Mouse (Mus musculus): ENCODE results near the gene Kcnk12.

The Kcnk12 gene

DNA sequence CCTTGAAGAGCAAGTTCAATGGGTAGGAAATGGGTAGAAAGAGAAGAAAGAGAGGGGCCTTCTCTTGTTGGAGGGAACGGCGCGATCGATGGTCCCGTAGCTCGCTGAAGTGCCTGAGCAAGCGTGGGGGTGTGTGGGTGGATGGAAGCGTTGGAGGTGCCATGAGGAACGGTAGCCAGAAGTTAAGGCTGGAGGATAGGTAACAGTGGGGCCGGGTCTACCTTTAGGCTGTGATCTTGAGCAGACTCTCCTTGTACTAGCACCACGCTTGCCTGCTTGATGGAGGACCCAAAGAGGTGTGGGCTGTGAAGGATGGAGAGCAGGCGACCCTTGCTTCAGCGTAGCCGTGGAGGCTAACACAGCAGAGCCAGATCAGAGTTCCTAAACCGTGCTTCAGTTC lies 12.1 kb downstream of the Kcnk12 start:
- no peak for DNase-seq (ENCODE audit: low read depth)

DNA sequence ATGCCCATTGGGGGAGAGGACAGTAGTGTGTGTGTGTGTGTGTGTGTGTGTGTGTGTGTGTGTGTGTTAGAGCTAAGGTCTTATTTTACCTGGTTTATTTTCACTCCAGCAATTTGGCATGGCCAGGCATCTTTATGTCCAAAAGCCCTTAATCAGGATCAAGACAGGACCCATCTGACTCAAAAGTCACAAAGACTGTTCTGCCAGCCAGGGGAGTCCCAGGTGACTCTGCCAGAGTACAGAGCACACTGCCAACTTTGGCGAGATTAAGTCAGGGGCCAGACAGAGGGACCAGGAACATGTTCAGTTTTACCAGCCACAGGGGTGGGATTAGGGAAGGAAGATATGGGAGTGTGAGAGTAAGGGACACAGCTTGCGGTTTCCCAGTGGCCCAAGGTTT lies 12.9 kb downstream of the Kcnk12 start:
- no peak for DNase-seq (ENCODE audit: low read depth)

DNA sequence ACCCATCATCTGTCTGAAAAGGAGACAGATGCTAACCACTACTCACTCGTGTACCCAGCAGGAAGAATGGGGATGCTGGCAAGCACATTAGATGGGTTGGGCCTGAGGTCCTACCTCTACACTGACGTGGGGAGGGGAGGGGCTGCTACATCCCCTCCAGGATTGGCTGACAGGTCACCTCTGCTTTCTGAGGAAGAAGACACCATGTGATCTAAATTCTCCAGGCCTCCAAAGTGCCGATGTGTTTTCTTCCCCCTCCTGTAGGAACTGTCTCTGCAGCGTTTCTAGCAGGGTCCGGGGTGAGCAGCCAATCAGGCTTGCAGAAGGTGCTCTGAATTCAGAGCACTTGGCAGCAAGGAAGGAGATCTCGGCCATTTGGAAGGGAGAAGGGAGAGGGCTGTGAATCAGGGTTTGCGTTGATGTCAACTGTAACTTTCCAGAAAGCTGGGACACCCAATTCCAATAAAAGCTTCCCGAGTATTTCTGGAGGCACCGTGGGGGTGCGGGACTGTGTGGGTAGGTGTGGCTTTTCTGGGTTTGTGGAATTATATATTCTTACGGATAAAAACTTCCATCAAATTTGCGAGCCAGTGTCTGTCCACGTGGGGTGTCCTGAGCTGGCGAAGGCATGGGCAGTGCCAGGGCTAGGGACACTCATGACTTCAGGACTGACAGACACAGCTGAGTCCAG lies 13.5 kb downstream of the Kcnk12 start:
- DNase-seq (ENCODE audit: low read depth), result no peak

DNA sequence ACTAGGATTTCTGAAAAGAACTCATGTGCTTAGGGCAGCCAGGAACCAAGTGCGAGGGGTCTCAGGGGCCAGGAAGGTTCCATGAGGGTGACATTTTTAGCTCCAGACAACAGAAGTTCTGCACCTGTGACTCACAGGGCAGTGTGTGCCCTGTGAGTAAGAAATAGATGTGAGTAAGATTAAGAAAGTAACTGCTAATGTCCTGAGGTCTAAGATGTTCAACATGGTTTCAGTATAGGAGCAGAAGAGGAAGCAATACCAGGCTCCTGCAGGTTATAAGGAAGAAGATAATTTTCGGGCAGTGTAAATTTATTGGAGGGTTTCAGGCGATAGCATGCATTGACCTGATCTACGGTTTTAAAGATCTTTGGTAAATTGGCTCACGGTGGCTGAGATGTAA lies 16.6 kb downstream of the Kcnk12 start:
- DNase-seq (ENCODE audit: low read depth), result no peak

DNA sequence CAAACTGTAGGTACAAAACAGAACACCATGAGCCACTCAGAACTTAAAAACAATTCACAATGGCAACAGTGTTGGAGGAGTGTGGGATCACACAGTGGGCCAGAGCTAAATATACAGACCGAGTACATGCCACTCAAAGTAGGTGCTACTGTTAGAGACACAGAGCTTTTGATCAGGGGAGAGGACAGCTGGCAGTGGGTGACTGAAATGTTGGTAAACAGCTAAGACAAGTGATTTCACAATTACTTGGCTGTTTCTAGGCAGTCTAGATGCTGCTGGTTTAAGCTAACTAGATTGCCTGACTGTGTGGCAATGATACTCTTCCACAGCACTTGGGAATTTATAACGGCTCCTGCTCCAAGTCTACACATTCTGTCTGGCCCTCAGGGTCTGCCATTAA lies 17.6 kb downstream of the Kcnk12 start:
- no peak for DNase-seq (ENCODE audit: low read depth)

DNA sequence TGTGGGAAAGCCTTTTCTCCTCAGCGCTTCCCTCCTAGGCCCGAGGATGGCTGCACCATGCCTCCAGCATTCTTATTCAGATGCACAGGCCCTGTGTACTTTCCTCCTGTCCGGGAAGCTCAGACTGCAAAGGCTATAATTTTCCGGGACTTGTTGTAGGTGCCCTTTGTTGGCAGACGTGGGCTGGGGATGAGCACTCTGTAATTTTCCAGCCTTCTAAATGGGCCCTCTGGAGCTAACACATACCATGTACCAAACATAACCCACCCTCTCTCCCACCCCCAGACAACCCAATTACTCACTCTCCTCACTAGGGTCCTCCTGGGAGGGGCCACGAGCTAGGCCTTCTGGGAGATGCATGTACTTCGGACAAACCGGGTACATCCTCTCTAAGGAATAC lies 22.8 kb downstream of the Kcnk12 start:
- no peak for DNase-seq (ENCODE audit: low read depth)

DNA sequence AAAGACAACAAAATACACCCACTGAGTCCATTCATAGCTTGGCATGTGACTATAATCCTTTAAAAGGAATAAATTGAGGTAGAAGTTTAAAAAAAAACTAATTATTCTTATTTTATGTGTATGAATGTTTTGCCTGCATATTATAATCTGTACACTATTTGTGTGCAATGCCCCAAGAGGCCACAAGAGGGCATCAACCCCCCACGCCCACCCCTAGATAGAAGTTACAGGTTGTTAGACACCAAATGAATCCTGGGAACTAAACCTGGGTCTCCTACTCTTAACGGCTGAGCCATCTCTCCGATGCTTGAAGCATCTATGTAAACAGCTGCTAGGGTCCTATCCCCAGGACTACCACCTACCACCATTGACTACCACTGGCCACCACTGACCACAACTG lies 24.6 kb downstream of the Kcnk12 start:
- DNase-seq (ENCODE audit: low read depth), result peak; percentile 16

DNA sequence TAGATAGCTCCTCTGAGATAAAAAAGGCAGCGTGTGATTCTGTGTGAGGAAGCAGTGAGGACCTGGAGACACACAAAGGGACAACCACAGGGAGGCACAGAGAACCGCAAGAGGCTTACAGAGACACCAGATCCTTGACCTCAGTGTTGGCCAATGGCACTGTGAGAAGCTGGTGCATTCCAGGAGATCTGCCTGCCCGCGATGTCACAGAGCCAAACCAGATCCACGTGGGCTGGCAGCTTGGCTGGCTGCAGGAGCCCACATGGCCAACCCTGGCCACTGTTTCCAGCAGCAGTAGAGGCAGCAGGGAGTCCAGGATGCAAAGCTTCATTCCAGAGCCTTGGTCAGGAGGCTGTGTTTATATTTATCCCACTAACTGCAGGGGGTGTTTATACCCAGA lies 27.0 kb downstream of the Kcnk12 start:
- no peak for DNase-seq (ENCODE audit: low read depth)

DNA sequence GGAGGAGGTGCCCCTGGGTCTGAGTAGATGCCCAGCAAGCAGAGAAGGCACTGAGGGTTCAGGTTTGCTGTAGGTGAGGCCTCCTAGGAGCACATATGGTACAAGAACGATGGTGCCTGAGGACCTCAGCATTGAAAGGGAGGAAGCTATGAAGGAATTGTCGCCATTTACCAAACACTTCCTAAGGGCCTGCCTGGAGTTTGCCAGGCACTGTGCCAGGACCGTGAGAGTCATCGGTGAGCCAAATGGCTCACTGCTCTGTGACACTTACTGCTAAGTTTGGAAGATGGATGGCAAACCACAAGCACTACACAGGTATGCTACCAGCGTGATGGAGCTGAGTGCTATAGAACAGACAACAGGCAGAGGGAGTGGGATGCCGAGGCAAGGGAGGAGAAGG lies 30.9 kb downstream of the Kcnk12 start:
- no peak for DNase-seq (ENCODE audit: low read depth)

DNA sequence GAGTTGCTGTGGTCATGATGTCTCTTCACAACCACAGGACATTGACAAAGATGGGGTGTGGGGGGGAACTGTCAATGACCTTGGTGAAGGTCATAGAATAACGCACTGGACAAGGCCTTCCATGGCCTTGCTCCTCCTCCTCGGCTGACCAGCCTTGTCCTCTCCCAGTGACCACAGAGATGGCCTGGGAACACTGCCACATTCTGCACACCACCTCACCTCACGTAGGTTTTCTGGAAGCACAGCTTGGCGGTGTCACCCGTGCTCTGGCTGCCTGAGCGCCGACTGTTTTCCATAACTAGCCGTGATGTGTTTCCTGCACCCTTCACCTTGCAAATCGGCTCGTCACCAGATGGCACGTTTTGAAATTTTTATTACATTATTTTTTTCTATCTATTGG lies 32.8 kb downstream of the Kcnk12 start:
- DNase-seq (ENCODE audit: low read depth), result no peak

DNA sequence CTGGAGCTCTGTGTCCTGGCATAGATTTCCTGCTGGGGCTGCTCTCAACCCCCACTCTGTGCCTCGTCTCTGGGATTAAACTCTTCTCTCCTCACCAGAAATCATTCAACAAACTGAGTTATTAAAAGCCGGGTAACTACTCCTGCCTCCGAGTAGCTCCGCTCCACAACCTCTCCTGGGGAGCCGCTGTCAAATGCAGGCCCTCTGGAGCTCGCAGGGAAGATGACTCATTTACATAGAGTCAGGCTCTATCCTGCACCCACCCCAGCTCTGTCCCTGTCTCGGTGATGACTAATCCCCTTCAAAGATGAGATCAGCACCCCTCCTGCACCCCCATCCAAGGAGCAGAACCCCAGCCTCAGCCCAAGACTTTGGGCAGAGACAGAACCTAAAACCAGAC lies 34.6 kb downstream of the Kcnk12 start:
- no peak for DNase-seq (ENCODE audit: low read depth)

DNA sequence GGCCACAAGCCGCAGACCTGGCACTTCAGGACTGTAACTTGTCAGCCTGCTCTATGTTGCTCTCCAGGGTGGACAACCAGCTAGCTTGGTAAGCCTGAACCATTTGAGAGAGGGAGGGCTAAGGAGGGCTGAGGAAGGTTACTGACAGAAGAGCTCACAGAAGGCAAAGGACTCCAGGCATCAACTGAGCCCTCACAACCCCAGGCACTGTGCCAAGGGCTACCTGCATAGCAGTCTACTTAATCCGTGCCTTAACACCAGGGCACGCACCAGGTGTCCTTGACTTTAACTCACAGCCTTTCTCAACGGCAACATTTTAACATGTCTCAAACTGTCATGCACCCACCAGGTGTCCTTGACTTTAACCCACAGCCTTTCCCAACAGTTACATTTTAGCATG lies 37.5 kb downstream of the Kcnk12 start:
- no peak for DNase-seq (ENCODE audit: low read depth)

DNA sequence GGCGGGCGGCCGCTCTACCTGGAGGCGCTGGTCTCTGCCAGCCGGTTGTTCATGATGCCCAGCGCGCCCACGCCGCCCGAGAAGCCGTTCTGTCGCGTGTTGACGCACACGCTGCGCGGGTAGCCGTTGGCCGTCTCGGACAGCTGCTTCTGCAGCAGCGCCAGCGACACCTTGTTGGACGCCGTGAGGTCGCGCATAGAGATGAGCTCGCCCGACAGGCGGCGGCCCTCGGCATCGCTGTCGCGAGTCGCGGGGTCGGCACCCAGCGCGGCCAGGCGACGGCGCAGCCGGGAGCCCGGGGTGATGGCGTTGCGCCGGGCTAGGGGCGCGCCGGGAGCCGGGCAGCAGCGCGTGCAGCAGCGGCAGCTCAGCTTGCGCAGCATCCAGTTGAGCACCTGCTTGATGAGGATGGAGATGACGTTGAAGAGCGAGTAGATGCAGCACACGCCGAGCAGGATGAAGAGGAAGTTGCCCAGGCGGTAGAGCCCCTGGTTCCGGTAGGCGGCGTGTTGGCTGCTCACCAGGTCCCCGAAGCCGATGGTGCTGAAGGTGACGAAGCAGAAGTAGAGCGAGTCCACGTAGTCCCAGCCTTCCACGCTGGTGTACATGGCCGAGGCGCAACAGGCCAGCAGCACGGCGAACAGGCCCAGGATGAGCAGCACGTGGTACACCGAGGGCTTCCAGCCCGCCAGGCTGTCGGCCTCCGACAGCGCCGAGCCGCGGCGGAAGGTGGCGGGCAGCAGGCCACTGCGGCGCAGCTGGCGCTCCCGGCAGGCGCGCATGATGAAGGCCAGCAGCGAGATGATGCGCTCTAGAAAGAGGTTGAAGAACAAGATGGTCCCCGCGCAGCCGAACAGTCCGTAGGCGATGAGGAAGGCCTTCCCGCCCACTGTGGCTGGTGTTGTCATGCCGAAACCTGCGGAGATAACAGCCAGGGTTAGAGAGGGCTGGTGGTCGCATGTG lies 51.6 kb downstream of the Kcnk12 start:
- peak; percentile 52 for DNase-seq (ENCODE audit: low read depth)

DNA sequence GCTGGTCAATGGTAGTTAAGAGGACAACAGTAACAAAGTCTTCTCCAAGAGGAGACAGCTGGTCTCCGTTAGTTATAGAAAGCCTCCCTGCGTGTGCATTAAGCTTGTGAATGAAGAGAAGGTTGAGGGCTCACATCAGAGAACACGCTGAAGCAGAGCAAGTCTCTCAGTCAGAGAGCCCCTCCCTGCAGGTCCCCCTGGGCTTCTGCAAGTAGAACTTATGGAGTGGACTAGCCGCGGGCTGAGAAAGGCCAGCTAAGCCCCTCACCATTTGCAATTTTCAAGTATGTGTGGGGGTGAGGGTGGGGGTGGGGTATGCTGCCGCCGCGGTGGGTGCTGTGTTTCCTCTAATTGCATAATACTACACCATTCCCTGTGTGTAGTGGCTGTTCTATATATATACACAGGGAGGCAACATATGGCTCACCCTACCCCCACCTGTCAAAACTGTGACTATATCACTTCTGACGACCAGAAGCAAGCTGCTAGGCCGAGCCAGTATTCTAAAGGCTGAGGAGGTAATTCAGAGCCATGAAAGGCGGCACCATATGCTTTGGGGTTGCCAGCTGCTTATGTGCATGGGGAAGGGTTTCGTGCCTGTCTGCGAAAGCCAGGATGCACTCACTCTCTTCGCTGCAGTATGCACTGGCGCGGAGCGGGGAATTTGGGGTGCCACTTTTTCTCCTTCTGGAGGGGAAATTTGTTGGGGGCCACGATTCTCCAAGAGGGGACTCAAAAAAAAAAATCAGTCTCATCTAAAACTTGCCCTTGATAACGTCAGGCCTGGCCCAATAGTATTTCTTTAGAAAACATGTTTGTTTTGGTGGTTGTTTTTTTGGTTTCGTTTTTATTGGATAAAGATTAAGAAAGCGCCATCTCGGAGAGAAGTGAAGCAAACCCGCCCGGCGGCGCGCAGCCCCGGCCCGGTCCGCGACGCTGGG lies 52.5 kb downstream of the Kcnk12 start:
- DNase-seq (ENCODE audit: low read depth), result no peak

DNA sequence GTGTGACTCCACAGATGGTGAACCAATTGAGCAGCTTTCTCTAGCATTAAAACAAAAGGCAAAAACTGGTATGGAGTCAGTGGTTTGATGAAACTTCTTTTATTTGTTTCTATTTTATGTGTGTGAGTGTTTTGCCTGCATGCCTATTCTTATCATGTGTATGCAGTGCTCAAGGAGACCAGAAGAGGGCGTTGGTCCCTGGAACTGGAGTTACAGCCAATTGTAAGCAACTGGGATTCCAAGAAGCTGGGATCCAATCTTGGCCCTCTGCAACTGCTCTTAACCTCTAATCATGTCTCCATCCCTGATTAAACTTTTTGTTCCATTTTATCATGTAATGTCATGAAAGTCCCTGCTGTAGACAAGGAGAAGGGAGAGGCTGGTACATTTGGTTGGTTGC lies 58.0 kb downstream of the Kcnk12 start:
- DNase-seq (ENCODE audit: low read depth), result no peak

DNA sequence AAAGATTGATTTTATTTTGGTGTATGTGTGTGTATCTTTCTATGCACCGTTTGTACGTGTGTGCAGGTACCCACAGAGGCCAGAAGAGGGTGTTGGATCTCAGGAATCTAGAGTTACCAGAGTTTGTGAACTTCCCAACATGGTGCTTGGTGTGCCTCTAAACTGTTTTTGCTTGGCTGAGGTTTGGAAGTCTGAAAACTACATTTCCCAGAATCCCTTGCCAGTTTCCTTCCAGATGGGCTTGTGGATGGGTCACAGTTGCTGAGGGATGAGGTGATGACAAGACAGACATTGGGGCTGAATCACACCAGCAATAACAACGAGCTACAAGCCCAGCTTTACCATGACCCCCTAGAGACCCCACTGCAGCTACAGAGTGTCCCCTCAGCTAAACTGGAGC lies 60.6 kb downstream of the Kcnk12 start:
- no peak for DNase-seq (ENCODE audit: low read depth)

DNA sequence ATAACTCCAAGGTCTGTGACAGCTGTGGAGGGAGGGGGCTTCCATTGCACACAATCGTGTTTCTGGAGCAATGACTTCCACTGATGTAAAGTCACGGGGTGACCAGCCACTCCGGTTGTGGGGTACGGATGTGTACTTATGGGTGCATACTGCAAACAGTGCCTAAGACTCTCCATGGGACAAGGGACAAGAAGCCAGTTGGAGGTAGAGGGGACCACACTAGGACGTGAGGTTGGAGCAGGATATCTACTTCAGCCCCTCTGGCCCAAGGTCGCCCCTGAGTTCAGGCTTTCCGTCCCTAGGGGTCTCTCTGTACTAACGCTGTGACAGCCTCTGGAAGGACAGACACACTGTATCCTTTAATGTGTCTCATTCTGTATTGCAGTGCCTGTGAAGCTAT lies 63.3 kb downstream of the Kcnk12 start:
- no peak for DNase-seq (ENCODE audit: low read depth)

DNA sequence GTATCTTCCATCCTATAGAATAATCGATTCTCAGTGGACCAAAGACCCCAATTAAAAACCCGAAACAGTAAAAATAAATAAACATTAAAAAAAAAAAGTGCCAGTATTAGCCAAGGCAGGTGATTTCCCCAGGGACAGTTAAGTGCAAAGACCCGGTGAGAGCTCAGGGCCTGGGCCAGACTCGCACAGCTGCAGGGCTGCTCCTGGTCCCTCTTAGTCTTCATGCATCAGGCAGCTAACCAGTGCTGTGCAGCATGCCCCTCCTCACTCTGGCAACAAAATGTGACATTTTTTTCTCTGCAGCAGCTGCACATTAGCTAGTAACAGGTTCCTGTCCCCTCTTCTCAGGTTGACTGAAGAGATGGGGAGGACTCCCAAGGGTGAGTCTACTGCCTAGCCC lies 65.8 kb downstream of the Kcnk12 start:
- no peak for DNase-seq (ENCODE audit: low read depth)

DNA sequence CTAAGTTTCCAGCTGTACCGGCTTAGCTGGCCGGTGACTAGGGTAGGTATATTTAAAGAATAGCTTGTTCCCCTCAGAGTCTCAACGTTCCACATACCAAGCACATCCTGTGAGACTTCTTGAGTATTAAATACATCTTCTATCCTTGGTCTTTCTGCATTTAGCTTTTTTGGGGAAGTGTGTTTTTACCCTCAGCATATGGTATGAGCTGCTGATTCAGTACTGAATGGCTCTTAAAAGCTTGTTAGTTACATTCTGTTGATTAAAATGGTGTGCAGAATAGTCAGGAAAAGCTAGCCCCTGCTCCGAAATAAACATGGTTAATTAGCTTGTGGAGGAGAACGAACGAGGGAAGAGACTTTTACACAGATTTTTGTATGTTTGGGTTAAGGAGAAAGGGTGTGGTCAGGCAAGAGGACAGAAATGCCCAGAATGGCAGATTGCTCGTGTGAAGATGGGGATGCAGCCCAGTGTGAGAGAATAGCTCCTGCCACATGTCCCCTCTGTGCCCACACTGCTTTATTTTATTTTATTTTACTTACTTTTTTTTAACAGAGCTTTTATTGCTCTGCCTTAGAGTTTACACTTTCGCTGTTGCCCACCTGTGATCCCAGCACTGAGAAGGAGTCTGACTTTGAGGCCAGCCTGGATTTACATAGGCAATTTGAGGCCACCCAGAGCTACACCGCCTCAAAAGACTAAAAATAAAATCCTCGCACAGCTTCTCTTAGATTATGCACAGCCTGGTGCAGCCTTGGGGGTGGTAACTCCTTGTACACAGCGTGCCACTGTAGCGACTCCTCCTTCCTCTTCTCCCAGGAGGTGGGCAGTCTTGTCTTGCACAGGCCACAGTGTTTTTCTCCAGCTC lies 71.1 kb downstream of the Kcnk12 start:
- no peak for DNase-seq (ENCODE audit: low read depth)

DNA sequence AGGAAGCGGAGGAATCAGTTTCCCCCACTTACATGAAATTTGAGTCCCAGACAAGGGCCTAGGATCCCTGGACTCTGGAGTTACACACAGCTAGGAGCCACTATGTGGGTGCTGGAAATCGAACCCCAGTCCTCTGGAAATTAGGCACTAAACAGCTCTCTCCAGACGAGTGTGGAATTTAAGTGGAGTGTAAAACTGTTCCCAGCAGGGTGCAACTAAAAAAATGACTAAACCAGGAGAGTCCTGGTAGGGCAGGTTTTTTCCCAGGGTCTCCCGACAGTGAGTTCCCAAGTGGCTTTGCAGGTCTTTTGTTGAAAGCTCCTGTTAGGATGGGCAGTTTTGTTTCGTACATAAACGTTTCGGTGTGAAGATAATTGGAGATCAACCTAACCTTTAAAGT lies 73.1 kb downstream of the Kcnk12 start:
- no peak for DNase-seq (ENCODE audit: low read depth)

DNA sequence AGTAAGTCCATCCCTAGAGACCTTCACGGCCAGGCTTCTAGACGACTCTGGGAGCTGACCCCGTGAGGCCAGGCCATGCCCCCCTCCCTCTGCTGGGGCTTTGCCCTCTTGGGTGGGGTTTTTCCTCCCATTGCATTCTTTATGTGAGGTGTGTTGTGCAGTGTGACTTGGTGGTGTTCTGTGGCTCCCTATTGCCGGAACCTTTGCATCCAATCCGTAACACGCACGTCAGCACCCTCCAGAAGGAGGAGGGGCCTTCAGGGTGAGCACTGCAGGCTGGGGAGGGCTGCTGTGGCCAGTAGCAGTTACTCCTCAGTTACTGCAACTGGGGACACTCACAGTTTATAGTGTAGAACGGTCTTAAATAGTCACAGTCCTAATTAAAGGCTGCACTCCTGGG lies 97.7 kb downstream of the Kcnk12 start:
- DNase-seq (ENCODE audit: low read depth), result no peak

Data from naive thymus-derived CD4-positive, alpha-beta T cell, adult 2 months (primary cell).